Mouse (Mus musculus) brain, embryonic 14.5 days (tissue): ENCODE measurements around the gene Hsd17b12.

Experiments used
- CTCF ChIP-seq: fragments of 200-500 bp; IDR thresholded peaks from 2 replicates; pipeline ENCODE4 v1.5.1; 2012; ENCODE audit warnings: inconsistent platforms, mild to moderate bottlenecking, moderate library complexity, borderline replicate concordance; ENCODE audit not compliant: insufficient read depth, insufficient read length; ENCODE audit errors: extremely low read depth
- POLR2A ChIP-seq: fragments of 200-500 bp; IDR thresholded peaks from 2 replicates; pipeline ENCODE4 v1.6.1; 2012; ENCODE audit warnings: mild to moderate bottlenecking, inconsistent platforms, borderline replicate concordance; ENCODE audit not compliant: poor library complexity, insufficient read depth, insufficient read length, severe bottlenecking; ENCODE audit errors: extremely low read depth

DNA sequence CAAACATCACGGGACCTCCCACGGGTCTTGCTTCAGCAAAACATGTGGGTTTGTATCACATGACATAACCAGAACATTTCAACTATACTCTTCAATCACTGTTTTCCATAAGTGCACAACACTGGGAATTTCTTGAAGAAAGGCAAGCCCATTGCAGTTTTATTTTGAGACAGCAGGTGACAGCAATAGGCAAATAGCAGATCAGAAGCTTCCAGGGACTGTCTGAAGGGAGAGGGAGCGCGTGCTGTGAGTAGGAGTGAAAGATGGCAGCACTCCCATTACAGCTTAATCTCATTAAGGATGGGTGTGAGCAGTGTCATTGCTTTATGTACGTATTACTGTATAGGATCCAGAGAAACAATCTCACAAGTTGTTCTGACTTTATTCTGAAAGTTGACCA is 88.3 kb downstream of the Hsd17b12 start:
- TF ChIP-seq CTCF (peak; percentile 38; the same call in 1 of the 2 replicates), POLR2A (no peak)
